Mouse (Mus musculus): Measurements from ENCODE around the gene Agpat3. TPM values are rescaled to one million over a fixed set of nuclear protein-coding genes. Genes with fewer than 3 reads are reported as not detected.

Agpat3 gene
- polyA plus RNA-seq, 2 experiments: 83.0 to 111 TPM

DNA sequence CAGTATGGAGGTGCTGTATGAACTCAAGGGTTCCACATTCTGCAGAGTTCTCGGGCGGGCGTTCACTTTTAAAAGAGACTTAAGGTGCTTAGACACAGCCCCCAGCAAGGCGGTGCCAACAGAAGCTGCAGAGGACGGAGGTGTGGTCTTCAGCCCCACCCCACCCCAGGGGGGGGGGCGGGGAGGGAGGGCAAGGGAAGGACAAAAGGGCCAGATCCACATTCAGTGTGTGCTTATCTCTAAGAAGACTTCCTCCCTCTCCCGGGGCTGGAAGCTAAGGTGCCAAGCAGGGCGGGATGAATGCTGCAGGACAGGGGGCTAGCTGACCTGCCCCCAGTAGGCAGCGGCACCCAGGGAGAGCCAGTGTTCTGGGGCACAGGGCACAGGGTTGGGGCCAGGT lies 79.4 kb downstream of the Agpat3 start:
- H3K4me3 ChIP-seq (replicated peaks; ENCODE audit: low read length): no peak overlapping the region
- H3K36me3 ChIP-seq (ENCODE audit: control insufficient read depth, insufficient read depth, low read length): peaks cover 48% of the 10 kb centered on the region
- WGBS: 30% methylated on average over 7 of the region's 9 CpGs
- H3K27ac ChIP-seq (replicated peaks; ENCODE audit: low read depth, low read length): no peak overlapping the region
- H3K27me3 ChIP-seq (ENCODE audit: control insufficient read depth, insufficient read depth, low read length): no peaks in the 10 kb centered on the region
- TF ChIP-seq POLR2A (IDR thresholded peaks at IDR 0.05; ENCODE audit: borderline replicate concordance, extremely low read depth, insufficient read depth, insufficient read length): no peak
- DNase-seq (ENCODE audit: low spot score) (no peak), ATAC-seq (ENCODE audit: low FRiP score, low read depth) (no peak)
- no peaks in the 10 kb centered on the region for H3K9me3 ChIP-seq (ENCODE audit: control insufficient read depth, low read length)
- no peak overlapping the region for H3K4me2 ChIP-seq (replicated peaks; ENCODE audit: low read depth, low read length, severe bottlenecking)
- H3K4me1 ChIP-seq (ENCODE audit: control insufficient read depth, insufficient read depth, low read length): no peaks in the 10 kb centered on the region
- H3K9ac ChIP-seq (ENCODE audit: low read depth, low read length, severe bottlenecking): no peak overlapping the region

DNA sequence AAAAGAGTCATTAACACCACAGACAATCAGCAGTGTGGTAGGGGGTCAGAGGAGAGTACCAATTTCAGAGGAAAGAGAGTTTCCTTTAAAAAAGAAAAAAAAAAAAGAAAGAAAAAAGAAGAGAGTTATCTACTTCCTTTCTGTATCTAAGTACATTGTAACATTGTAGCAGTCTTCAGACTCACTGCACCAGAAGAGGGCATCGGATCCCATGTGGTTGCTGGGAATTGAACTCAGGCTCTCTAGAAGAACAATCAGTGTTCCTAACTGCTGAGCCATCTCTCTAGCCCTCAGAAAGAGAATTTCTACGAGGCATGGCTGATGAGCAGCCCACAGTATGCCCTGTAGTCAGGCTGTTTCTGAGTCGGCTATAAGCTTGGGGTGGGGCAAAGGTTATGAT lies 86.4 kb downstream of the Agpat3 start:
- Histone ChIP-seq H3K27ac (replicated peaks; ENCODE audit: low read depth, low read length) (no peak overlapping the region), H3K9ac (ENCODE audit: low read depth, low read length, severe bottlenecking) (no peak overlapping the region), H3K27me3 (ENCODE audit: control insufficient read depth, insufficient read depth, low read length) (no peaks in the 10 kb centered on the region), H3K4me3 (replicated peaks; ENCODE audit: low read length) (no peak overlapping the region), H3K4me1 (ENCODE audit: control insufficient read depth, insufficient read depth, low read length) (no peaks in the 10 kb centered on the region), H3K4me2 (replicated peaks; ENCODE audit: low read depth, low read length, severe bottlenecking) (no peak overlapping the region), H3K36me3 (ENCODE audit: control insufficient read depth, insufficient read depth, low read length) (peaks cover 3% of the 10 kb centered on the region; the same call in 1 of the 2 replicates), H3K9me3 (ENCODE audit: control insufficient read depth, low read length) (no peaks in the 10 kb centered on the region)
- WGBS: 59% methylated on average over 3 of the region's 3 CpGs
- DNase-seq (ENCODE audit: low spot score): no peak
- TF ChIP-seq POLR2A (IDR thresholded peaks at IDR 0.05; ENCODE audit: borderline replicate concordance, extremely low read depth, insufficient read depth, insufficient read length): no peak
- ATAC-seq (ENCODE audit: low FRiP score, low read depth): no peak

DNA sequence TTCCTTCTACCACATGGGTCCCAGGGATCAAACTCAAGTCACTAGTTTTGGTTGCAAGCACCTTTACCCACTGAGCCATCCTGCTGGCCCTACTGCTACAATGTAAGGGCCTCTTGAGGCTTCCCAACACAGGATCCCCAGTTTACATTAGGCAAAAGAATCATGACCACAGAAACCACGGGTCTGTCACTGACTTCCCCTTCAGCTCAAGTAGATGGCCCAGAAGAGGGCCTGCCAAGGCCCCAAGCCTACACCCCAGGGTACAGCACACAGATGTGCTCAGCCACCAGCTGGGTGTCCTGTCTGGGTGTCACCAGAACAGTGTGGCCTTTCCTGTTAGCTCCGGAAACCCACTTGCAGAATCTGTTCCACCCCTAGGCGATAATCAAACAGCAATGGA lies 87.6 kb downstream of the Agpat3 start:
- Histone ChIP-seq H3K27me3 (ENCODE audit: control insufficient read depth, insufficient read depth, low read length) (no peaks in the 10 kb centered on the region), H3K9me3 (ENCODE audit: control insufficient read depth, low read length) (no peaks in the 10 kb centered on the region), H3K36me3 (ENCODE audit: control insufficient read depth, insufficient read depth, low read length) (no peaks in the 10 kb centered on the region), H3K4me3 (replicated peaks; ENCODE audit: low read length) (no peak overlapping the region), H3K9ac (ENCODE audit: low read depth, low read length, severe bottlenecking) (no peak overlapping the region), H3K27ac (replicated peaks; ENCODE audit: low read depth, low read length) (no peak overlapping the region), H3K4me1 (ENCODE audit: control insufficient read depth, insufficient read depth, low read length) (no peaks in the 10 kb centered on the region), H3K4me2 (replicated peaks; ENCODE audit: low read depth, low read length, severe bottlenecking) (no peak overlapping the region)
- TF ChIP-seq POLR2A (IDR thresholded peaks at IDR 0.05; ENCODE audit: borderline replicate concordance, extremely low read depth, insufficient read depth, insufficient read length): no peak
- DNase-seq (ENCODE audit: low spot score) (no peak), ATAC-seq (ENCODE audit: low FRiP score, low read depth) (no peak)
- WGBS: 79% methylated on average over 3 of the region's 3 CpGs

DNA sequence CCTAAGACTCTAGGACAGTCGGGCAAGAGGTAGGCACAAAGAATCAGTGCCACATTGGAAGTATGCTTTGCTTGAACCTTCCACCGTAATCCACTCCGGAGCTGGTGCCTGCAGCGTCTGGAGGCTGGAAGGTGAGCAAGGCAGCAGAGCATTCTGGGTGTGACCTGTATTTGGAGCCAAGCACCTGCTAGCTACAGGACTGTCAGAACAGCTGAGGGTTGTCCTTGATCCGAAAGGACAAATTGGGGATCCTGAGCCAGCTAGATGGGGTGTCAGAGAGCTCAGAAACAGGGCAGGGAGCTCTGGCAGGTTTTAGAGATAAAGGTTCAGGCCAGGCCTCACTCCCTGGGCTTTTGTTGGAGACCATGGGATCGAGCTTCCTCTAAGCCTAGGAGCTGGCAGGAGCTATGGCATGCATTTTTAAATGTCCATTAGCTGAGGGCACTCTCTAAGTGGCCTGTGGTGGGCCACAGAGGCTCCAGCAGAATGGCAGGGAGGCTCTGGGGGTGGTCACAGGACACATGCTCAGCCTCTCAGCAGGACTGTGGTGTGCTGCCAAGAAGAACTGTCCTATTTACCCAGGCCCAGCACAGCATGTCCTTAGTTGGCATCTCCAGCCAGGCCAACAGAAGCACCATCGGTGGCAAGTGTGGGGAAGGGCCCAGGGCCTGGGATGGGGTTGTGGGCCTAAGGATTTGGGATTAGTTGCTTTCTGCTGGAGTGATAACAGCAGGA lies 91.2 kb downstream of the Agpat3 start:
- H3K4me1 ChIP-seq (ENCODE audit: control insufficient read depth, insufficient read depth, low read length): no peaks in the 10 kb centered on the region
- DNase-seq (ENCODE audit: low spot score) (no peak), ATAC-seq (ENCODE audit: low FRiP score, low read depth) (no peak)
- H3K27ac ChIP-seq (replicated peaks; ENCODE audit: low read depth, low read length): no peak overlapping the region
- H3K9ac ChIP-seq (ENCODE audit: low read depth, low read length, severe bottlenecking): no peak overlapping the region
- 62% methylated on average over 7 of the region's 7 CpGs for WGBS
- no peaks in the 10 kb centered on the region for H3K36me3 ChIP-seq (ENCODE audit: control insufficient read depth, insufficient read depth, low read length)
- TF ChIP-seq POLR2A (IDR thresholded peaks at IDR 0.05; ENCODE audit: borderline replicate concordance, extremely low read depth, insufficient read depth, insufficient read length): no peak
- H3K27me3 ChIP-seq (ENCODE audit: control insufficient read depth, insufficient read depth, low read length): no peaks in the 10 kb centered on the region
- no peak overlapping the region for H3K4me2 ChIP-seq (replicated peaks; ENCODE audit: low read depth, low read length, severe bottlenecking)
- H3K9me3 ChIP-seq (ENCODE audit: control insufficient read depth, low read length): no peaks in the 10 kb centered on the region
- no peak overlapping the region for H3K4me3 ChIP-seq (replicated peaks; ENCODE audit: low read length)

DNA sequence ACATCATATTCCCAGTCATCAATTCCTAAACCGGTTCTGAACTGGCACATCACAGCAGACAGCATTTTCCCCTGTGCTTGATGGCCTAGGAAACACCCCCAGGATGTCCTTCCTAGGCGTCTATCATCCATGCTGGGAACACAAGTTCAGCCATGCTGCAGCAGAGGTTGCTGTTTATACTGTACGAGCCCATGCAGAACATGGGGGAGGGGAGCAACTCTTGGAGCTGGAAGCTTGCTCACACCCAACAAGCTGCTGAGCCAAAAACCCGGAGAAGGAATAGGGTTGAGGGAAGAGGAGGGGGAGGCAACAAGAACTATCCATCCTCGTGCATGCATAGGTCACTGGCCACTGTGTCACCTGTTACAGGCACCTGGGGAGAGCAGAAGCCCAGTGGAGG lies 92.0 kb downstream of the Agpat3 start:
- Histone ChIP-seq H3K4me3 (replicated peaks; ENCODE audit: low read length) (no peak overlapping the region), H3K27me3 (ENCODE audit: control insufficient read depth, insufficient read depth, low read length) (no peaks in the 10 kb centered on the region), H3K9me3 (ENCODE audit: control insufficient read depth, low read length) (no peaks in the 10 kb centered on the region), H3K4me2 (replicated peaks; ENCODE audit: low read depth, low read length, severe bottlenecking) (no peak overlapping the region), H3K36me3 (ENCODE audit: control insufficient read depth, insufficient read depth, low read length) (no peaks in the 10 kb centered on the region), H3K9ac (ENCODE audit: low read depth, low read length, severe bottlenecking) (peak overlapping the region; percentile 12; the same call in 1 of the 2 replicates), H3K4me1 (ENCODE audit: control insufficient read depth, insufficient read depth, low read length) (no peaks in the 10 kb centered on the region), H3K27ac (replicated peaks; ENCODE audit: low read depth, low read length) (no peak overlapping the region)
- TF ChIP-seq POLR2A (IDR thresholded peaks at IDR 0.05; ENCODE audit: borderline replicate concordance, extremely low read depth, insufficient read depth, insufficient read length): no peak
- DNase-seq (ENCODE audit: low spot score) (no peak), ATAC-seq (ENCODE audit: low FRiP score, low read depth) (no peak)
- WGBS: 26% methylated on average over 5 of the region's 5 CpGs

Measured in limb, embryonic 14.5 days (tissue).